Mouse (Mus musculus) ES-CJ7 (cell line): ENCODE measurements around the gene Slc35g3.

Experiments
- DNase-seq: peaks from one replicate; pipeline ENCODE4 v3.0.0; 2011; ENCODE audit warnings: low read depth, low spot score

Gene Slc35g3

DNA sequence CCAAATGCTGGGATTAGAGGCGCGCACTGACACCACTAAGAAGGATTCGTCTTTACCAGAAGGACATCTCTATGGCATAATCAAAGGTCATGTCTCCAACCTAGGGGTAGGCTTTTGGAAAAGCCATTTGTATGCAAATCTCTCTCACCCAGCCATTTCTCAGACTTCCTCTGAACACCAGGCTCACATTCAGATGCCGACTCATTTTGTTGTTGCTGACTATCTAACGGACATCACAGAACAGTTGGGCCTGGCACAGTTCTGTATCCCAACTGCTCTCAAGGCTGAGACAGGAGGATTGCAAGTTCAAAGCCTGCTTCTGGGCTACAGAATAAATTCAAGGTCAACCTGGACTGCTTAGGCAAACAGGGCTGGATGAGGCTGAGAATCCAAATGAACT is 25.5 kb upstream of the Slc35g3 start:
- peak; percentile 77 for DNase-seq

DNA sequence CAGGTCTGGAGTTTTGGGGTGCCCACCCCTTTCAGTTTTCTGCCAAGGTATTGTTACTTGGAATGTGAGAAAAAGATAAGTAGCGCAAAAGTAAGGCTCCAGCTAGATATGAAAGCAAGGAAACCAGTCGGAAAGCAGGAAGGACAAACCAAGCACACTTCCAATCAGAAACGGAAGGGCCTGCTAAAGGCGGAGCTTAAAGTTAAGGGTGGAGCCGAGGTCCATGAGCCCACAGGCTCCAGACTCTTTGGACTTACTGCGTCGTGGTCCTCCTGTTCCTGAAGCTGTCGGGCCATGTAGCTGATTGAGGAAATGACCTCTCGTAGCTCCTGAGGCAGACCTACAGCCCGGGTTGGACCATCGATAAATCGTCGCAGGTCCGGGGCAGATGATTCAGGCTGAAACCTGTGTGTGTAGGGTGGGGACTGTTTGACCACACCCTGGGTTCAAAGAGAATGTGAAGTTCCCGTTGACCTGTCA is 23.1 kb upstream of the Slc35g3 start:
- peak; percentile 97 for DNase-seq

DNA sequence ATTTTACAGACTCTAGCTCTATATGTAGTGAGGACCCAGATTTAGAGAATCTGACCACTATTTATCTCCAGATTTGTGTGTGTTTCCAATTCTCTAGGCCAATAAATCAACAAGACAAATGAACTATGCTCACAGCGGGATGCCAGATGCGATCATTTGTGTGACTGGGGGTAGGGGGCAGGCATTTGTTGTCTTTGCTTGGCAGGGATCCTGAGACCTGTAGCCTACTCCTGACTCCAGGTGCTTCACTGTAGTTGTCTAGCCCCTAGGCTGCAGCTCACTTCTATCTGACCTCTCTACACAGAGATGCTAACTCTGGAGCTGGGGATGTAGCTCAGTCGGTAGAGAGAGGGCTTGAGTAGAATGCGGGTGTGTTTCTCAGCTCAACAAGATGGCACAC is 20.1 kb upstream of the Slc35g3 start:
- peak; percentile 87 for DNase-seq

DNA sequence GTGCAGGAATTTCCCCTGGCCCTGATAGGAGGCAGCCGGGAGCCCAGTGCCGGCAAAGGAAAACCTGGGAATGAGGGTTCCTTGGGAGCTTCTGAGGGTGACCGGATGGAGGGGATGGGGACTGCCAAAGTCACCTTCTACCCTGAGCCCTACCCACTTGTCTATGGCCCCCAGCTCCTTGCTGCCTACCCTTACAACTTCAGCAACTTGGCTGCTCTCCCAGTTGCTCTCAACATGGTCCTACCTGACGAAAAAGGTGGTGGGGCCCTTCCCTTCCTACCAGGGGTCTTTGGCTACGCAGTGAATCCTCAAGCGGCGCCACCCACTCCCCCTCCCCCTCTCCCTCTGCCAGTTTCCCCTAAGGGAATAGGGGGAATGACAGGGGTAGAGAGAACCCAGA is 17.2 kb upstream of the Slc35g3 start:
- no peak for DNase-seq

DNA sequence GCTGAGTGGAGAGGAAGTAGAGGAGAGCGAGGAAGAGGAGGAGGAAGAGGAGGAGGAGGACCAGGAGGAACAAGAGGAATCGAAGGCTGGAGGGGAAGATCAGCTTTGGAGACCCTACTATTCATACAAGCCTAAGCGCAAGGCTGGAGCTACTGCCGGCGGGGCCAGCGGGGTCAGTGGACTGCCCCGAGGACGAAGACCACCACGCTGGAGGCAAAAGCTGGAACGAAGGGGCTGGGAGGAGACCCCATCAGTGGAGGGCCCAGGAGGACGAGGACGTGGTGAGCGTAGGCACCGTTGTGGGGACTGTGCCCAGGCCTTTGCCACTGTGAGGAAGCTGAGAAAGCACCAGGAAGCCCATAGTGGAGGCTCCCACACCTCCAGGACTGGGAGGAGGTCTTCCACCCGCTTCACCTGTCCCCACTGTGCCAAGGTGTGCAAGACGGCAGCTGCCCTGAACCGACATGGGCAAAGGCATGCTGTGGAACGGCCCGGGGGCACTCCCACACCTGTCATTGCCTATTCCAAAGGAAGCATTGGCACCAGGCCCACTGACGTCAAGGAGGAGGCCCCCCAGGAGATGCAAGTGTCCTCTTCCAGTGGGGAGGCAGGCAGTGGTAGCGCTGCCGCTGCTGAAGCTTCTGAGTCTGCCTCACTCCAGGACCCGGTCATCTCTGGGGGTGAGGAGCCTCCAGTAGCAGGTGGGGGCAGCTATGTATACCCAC is 16.7 kb upstream of the Slc35g3 start:
- no peak for DNase-seq

DNA sequence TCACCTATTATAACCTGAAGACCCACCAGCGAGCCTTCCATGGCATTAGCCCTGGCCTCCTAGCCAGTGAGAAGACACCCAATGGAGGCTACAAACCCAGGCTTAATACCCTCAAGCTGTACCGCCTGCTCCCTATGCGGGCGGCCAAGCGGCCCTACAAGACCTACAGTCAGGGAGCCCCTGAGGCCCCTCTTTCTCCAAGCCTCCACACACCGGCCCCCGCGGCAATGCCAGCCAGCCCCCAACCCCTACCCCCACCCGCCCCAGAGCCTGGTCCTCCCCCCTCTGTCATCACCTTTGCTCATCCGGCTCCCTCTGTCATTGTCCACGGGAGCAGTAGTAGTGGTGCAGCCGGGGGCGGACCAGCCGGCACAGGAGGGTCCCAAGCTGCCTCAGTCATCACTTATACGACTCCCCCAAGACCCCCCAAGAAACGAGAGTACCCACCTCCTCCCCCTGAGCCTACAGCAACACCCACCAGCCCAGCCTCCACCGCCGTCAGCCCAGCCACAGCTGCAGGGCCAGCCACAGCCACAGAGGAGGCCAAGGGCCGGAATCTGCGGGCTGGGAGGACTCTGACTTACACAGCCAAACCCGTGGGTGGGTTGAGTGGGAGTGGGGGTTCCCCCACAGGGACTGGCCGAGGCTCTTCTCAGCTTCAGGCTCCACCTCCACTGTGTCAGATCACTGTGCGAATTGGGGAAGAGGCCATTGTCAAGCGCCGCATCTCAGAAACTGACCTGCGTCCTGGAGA is 15.9 kb upstream of the Slc35g3 start:
- DNase-seq, result no peak

DNA sequence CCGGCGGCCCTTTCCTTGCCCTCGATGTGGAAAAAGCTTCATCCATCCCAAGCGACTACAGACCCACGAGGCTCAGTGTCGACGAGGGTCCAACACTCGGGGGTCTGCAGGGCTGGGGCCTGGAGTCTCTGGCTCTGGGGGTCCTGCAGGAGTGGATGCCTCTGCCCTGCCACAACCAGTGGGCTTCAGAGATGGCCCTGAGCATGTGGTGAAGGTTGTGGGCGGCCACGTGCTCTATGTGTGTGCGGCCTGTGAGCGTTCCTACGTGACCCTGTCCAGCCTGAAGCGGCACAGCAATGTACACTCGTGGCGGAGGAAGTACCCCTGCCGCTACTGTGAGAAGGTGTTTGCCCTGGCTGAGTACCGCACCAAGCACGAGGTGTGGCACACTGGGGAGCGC is 14.7 kb upstream of the Slc35g3 start:
- DNase-seq, result no peak

DNA sequence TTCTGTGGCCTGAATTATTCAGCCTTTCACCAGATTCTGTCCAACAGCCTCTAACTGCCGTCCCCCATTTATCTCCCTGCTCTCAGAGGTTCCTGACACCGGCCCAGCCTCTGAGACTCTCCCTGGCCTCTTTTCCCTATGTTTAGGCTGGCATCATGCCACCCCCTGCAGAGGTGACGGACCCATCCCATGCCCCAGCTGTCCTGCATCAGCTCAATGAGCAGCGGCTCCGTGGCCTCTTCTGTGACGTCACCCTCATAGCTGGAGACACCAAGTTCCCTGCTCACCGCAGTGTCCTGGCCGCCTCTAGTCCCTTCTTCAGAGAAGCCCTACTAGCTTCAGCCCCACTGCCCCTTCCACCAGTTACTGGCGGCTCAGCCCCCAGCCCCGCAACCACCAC is 13.9 kb upstream of the Slc35g3 start:
- DNase-seq, result no peak

DNA sequence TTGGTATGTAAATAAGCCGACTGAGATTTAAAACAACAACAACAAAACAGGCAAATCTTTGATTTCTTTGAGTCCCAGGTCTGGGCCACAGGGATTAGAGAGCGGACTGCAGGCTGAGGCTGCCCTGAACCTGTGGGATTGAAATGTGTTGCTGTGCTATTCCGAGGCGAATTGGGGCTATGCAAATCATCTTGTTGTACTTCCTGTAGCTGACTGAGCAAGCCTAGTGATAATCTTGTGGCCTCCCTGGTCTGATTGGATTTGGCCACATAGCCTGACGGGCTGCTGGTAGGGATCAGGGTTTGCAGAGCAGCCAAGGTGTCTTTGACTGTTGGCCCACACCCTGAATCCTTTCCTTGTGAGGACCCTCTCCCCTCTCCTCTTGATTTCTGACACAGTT is 13.2 kb upstream of the Slc35g3 start:
- DNase-seq, result no peak

DNA sequence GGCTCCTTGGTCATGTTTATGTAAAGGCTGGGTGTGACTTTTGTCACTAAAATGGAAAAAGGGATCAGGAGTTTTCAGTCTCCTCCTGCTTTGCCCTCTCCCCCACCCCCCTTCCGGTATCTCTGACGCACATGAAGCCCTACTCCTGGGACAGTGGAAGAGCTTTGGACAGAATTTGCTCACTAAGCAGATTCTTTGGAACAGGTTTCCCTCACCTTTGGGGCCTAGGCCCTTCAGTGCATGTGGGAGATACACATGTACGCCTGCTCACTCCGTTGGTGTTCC is 5.8 kb upstream of the Slc35g3 start:
- DNase-seq, result no peak

DNA sequence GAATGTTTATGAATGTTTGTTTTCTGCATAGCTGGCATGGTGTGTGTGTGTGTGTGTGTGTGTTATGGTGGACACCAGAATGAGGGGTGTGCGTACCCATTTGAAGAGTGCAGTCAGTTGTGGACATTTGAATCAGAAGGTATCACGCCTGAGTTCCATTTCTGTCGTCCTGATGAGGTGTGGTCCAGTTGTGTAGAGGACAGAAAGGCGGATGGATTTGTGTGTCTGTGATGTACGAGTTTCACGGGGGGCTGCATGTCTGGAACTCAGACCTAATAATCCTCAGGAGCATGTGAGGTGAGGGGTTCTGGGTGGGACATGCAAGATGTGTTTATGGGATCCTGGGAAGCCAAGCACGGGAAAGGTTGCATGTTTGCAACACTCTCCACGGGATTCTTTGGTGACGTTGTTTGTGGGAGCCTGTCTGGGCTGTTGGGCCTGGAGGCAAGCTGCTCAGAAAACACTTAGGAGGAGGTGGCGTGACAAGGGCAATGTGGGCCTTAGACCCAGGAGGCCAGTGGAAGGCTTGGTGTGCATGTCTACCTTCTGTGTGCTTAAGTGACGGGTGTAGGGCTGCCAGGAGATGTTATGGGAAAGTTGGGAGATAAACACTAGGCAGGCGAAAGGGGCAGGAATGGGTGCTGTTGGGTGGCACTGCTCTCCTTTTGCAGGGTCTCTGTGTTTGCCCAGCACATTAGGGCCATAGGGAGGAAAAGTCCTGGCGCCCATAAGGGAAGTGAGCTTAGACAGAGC is 5.3 kb upstream of the Slc35g3 start:
- no peak for DNase-seq

DNA sequence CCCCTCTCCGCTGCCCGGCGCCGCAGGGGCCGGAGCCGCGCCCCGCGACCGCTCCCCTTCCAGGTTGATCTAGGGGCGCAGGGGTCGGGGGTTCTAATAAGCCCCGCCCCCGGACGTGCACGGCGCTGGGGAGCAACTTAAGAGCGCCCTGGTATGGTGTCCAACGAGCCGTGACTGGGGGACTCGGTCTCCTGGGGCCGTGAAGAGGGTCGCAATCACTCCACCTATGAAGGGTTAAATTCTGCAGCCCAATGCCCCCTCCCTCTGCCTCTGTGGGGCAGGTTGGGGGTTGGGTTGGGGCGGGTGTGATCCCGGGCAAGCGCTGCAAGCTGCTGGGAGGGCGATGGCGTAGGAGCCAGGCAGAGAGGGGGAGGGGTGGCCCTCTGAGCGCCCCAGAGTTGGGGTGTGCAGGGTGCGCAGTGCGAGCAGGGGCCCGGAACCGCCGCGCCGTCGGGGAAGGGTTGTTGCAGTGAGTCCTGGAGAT is 4.4 kb upstream of the Slc35g3 start:
- peak; percentile 58 for DNase-seq

DNA sequence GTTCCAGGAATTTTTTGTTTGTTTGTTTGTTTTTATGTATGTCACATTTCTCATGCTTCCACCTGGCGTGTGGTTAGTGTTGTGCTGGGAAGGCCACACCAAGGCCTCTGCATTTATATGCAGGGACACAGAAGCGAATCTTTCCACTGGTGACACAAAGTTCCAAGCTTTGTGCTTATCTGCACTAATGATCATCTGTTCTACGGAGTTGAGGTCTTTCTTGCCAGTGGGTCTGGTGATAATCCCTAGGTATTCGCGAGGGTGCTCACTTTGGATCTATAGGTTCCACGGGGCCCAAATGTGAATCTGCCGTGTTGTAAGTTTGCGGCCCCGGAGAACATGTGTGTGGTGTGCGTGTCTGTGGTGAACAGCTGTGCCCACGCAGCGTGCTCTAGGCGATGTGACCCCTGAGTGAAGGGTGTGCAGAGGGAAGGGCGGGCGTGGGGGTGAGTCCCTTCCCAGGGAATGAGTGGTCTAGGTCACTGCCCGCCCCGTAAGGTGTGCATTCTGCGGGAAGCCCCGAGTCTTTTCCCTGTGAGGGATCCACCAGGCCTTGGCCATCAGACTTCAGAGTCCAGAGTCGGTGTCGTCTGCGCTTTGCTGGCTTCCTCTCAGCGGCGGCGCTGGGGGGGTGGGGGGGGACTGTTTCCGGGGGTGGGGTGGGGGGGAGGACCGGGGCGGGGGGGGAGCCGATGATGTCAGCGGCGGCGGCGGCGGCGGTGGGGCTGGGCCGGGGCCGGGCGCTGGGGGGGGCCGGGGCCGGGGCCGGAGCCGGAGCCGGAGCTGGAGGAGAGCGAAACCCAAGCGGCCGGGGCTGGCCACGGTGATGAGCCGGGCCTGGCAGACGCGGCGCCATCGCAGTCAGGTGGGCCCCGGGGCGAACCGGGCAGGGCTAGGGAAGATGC is 3.7 kb upstream of the Slc35g3 start, which contains the start of gene Zbtb4:
Zbtb4 (plus strand) TSS at position 692 of the 905 bp plus-strand sequence.
- DNase-seq, result peak; percentile 34

DNA sequence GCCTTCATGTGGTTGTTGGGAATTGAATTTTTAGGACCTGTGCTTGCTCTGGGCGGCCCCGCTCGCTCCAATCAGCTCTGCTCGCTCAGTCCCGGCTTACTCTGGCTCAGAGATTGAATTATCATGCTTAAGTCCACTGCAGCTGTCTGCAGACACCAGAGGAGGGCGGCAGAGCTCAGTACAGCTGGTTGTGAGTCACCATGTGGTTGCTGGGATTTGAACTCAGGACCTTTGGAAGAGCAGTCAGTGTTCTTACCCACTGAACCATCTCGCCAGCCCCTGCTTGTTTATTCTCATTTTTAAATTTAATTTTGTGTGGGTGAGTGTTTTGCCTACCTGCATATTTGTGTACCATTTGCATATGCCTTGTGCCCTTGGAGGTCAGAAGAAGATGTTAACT is 1.8 kb upstream of the Slc35g3 start:
- peak; percentile 76 for DNase-seq

DNA sequence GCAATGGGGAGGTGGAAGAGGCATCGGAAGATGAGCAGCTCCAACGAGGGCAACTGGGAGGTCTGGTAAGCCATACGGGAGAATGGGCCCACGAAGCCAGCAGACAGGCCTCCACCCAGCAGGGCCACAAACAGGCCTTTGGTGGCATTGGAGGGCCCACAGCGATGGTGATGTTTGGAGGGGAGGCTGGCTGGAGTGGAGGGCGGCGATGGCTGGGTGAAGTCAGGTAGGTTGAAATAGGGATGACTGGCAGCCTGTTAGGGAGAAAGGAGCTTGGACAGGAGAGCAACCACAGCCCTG is 917 bp downstream of the Slc35g3 start:
- DNase-seq, result no peak

DNA sequence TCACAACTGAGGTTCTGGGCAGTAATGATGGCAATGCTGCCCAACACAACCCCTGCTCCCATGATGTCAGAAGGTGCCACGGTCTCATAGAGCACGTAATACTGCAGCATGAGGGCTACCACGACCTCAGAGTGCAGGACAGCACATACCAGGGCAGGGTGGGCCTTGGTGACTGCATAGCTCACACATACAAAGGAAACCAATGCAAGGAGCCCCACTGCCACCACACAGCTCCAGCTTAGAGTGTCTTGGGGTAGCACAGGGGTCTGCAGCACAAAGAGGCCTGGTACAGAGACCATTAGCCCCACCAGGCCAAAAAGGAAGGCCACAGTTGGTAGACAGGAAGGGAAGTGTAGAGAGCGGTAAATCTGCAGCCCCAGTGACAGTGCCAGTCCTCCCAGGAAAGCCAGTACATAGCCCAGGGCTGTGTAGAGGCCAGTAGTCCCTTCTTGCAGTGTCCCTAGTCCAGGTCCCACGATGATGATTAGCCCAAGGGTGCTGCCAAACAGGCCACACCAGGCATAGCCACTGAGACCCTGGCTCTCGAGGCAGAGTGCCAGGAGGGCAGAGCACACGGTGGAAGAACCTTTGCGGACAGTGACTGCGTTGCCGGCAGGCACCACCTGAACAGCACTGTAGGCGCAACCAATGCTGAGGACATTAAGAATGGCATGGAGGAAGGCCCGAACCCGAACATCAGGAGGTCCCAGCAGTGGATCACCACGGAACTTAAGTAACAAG is 1.4 kb downstream of the Slc35g3 start:
- DNase-seq, result no peak

DNA sequence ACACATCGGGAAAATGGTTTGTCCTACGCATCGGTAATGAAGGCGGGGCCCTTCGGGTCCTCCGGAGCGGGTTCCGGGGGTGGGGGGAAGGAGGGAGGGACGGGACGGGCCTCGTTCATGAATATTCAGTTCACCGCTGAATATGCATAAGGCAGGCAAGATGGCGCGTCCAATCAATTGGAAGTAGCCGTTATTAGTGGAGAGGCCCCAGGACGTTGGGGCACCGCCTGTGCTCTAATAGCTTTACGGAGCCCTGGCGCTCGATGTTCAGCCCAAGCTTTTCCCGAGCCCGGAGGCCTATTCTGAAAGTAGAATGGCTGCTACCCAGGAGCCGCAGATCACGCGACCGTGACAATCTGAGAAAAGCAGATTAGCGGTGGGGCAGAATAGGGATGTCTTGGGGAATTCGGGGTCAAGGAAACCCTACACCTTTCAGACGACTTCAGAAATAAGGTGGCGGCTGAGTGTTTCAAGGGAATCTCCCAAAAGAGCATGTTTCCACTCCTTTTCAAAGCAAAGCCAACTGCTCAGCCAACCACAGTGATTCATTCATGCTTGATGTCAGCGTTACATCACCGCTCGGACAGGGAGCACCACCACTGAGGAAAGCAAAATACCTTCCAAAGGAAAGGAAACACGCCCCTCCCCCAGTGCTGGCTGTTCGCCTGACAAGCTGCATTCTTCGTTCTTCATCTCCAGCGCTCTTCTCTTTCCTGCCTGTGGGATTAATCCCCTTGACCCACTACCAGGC is 2.6 kb downstream of the Slc35g3 start:
- DNase-seq, result peak; percentile 96

DNA sequence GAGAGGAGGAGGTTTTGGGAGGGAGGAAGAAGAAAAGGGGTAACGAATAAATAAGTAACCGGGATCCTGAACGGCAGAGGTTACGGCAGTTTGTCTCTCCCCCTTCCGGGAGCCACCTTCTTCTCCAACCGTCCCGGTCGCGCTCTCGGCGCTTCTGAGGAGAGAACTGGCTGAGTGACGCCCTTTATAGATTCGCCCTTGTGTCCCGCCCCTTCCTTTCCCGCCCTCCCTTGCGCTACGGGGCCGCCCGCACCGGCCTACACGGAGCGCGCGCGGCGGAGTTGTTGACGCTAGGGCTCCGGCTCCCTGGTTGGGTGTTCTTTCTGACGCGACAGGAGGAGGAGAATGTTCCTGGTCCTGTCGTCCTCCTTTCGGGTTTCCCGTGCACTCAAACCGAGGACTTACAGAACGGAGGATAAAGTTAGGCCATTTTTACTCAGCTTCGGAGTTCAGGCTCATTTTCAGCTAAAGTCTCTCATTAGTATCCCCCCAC is 3.2 kb downstream of the Slc35g3 start, which contains the start of gene Polr2a:
Polr2a (minus strand) TSS at position 160 of the 493 bp plus-strand sequence.
- DNase-seq, result peak; percentile 97

DNA sequence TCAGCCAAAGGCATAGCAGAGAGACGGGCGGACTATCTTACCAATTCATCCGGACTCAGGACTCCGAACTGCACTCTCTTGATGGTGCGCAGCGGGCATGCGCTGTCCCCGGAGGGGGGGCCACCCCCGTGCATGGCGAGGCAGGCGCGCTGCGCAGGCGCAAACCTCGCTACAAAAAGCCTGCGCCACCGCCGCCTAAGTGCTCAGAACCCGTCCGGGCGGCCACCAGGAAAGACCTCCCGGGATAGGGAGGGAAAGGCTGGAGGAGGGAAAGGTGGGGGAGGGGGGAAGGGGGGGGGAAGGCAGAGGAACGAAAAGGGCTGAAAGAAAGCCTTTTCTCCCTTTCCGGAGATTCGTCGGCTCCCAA is 3.7 kb downstream of the Slc35g3 start:
- DNase-seq, result peak; percentile 94
